Mouse (Mus musculus) ZHBTc4 (cell line): ENCODE measurements around the gene Ifitm1.

Source experiments
- DNase-seq: peaks from one replicate; pipeline ENCODE4 v3.0.0-alpha.2; 2011; ENCODE audit warnings: low read depth, low spot score

Ifitm1 gene

GRCm38 (mm10) chr7:140949824-140950530 is 17.0 kb upstream of the Ifitm1 start, which contains the start of gene Ifitm5:
Gene Ifitm5 (minus strand): TSS chr7:140950291.
- DNase-seq = no peak

DNA sequence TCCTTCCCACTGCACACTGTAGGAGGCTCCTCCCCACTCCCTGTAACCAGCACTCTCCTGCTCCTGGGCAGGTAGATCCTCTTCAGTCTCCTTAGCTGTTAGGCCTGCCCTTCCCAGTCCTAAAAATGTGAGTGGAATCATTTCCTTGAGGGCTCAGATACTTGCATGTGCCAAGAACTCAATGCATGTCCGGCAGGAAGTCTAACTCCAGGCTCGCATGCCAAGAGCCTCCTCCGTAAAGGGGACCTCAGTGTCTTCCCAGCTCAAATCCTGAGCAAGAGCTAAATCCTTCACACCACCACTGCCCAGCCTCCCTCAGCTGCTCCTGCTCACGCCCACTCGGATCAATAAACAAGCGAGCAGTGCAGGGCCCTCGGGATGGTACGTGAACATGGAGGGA is 16.0 kb upstream of the Ifitm1 start:
- DNase-seq = no peak

DNA sequence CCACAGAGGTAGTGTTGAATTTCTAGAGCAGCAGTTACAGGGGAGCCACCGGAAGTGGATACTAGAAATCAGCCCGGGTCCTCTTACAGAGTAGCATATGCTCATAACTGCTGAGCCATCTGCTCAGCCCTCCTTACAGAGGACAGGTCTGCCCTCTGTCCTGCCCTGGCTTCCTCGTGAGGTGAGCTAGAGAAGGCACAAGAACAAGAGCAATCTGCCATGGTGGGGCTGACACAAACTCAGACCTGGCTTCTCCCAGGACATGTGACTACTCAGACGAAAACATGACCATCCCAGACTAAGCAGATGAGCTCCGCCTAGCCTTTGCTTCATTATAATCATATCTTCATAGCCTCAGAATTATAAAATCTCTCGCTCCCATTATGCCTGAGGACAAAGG is 15.3 kb upstream of the Ifitm1 start:
- no peak for DNase-seq

DNA sequence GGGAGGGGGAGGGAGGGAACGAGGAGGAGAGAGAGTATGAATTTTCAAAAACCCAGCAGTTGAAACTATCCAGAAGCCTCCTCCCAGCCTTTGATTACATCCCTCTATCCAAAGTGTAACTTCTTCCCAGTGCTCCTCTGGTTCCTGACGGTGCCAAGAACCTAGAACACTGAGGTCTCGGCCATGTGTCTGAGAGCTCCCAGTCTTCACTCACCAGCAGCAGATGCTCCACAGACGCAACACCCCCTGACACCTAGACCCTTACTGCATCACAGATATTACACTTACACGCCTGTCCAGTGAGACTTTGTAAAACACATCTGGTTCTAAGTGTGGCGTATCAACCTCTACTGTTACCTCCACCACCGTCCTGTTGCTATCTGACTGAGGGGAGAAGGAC is 14.6 kb upstream of the Ifitm1 start:
- DNase-seq = no peak

DNA sequence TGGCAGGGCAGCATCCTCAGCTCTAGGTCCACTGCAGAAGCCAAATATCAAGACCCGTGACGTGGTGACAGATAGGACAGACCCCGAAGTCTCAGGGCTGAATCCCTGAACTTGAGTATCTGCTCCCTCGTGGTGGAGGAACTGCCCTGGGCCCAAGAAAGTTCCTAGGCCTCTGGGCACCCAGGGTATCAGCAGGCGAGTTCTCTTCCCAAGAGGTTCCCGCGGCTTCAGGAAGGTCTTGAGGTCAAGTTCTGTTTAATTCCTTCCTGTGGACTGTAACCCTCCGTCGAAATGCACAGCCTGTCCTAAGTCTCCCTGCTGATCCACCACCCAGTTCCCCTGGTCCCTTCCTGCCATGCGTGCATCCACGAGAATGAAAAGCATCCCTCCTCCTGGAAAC is 13.9 kb upstream of the Ifitm1 start:
- no peak for DNase-seq

- no peak for DNase-seq
Observed at GRCm38 (mm10) chr7:140953800-140954732, 13.0 kb upstream of the Ifitm1 start.

DNA sequence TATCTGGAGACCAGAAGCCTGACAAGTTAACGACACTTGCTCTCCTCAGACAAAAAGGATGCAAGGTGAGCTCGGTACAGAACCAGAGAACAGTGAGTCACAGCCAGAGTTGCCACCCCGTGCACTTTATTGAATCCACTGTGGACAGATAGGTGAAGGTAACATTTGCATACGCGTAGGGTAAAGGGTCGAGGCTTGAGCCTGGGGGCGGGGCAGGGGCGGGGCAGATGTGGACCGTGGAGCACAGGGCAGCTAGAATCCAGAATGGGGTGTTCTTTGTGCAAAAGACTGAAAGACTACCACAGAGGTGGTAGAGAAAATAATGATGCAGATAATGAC is 12.3 kb upstream of the Ifitm1 start:
- DNase-seq = peak; percentile 71

DNA sequence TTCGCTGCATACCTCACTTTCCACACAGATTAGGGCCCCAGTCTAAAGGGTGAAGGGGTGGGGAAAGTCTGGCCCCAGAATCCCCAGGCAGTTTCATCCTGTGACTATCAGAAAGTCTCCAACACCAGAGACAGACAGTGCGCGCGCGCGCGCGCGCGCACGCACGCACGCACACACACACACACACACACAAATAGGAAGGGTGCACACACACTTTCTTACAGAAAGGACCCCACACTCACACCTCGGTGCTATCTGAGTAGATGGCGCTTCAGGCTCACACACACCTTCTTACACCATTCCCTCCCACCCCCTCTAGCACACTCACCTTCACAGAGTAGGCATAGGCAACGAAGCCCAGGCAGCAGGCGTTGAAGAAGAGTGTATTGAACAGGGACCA is 11.7 kb upstream of the Ifitm1 start:
- peak; percentile 61 for DNase-seq

GRCm38 (mm10) chr7:140955758-140956555 is 11.1 kb upstream of the Ifitm1 start, which contains the start of the genes Gm45717 and Ifitm2:
Gene Gm45717 (minus strand): TSS chr7:140955937.
Gene Ifitm2 (minus strand): TSS chr7:140955987.
- DNase-seq = peak; percentile 96

GRCm38 (mm10) chr7:140956556-140956869 is 10.5 kb upstream of the Ifitm1 start:
- peak; percentile 43 for DNase-seq

- peak; percentile 96 for DNase-seq
Observed at GRCm38 (mm10) chr7:140959181-140959901, 7.7 kb upstream of the Ifitm1 start.

DNA sequence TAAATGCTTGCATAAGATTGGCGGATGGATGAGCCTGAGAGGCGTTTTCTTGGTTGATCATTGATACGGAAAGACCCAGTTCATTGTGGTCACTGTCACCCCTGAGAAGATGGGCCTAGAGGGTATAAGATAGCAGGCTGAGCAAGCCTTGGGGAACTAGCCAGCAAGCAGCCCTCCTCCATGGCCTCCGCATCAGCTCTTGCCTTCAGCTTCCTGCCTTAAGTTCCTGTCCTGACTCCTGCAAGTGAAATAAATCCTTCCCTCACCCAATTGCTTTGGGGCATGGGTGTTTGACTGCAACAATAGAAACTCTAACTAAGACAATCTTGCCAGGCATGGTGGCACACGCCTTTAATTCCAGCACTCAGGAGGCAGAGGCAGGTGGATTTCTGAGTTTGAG is 7.0 kb upstream of the Ifitm1 start:
- peak; percentile 79 for DNase-seq

GRCm38 (mm10) chr7:140961416-140961815 is 5.6 kb upstream of the Ifitm1 start:
- DNase-seq = no peak

DNA sequence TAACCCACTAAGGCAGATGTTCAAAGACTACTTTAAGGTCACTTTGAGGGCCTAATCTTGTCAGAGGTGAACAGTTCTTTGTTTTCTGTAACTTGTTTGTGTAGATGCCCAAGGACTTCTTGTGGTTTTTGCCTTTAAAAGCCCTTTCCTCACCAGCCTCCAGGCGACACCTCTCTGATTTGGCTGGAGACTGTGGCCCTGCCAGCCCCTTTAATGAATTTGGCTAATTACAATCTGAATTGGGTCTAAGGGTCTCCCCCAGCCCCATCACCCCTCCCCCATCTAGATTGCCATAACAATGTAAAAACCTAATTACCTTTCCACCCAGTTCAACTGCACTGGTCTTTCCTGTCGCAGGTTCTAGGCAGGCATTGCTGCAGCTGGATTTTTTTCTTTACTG is 4.3 kb upstream of the Ifitm1 start:
- DNase-seq = peak; percentile 70

DNA sequence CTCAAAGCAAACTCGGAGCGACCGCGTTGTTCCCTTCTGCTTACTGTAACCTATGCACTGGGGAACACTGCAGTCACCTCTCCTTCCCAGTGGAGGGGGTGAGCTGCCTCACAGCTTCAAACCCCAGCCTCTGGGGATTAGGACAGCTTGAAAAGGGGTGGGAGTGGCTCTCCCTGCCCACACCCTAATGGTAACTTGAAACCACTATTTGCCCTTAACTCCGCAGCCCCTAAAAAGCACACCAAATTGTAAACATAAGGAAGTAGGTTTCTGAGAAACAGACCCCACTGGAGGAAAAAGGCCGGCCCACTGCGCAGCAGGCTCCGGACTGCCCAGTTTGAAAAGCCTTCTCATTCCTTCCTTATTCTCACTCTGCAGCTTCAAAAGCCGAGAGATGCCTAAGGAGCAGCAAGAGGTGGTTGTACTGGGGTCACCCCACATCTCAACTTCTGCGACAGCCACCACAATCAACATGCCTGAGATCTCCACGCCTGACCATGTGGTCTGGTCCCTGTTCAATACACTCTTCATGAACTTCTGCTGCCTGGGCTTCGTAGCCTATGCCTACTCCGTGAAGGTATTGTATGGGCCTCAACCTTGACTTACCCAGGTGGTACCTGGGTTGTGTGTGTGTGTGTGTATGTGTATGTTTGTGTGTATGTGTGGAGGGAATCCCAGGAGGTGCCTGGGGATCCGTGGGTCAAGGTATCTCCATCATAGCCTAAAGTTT is 1.0 kb downstream of the Ifitm1 start:
- peak; percentile 87 for DNase-seq

- DNase-seq = peak; percentile 56
Observed at GRCm38 (mm10) chr7:140968710-140969109, 1.7 kb downstream of the Ifitm1 start.

GRCm38 (mm10) chr7:140970931-140971330 is 3.9 kb downstream of the Ifitm1 start:
- DNase-seq = no peak

GRCm38 (mm10) chr7:140971479-140972171 is 4.6 kb downstream of the Ifitm1 start:
- DNase-seq = no peak

DNA sequence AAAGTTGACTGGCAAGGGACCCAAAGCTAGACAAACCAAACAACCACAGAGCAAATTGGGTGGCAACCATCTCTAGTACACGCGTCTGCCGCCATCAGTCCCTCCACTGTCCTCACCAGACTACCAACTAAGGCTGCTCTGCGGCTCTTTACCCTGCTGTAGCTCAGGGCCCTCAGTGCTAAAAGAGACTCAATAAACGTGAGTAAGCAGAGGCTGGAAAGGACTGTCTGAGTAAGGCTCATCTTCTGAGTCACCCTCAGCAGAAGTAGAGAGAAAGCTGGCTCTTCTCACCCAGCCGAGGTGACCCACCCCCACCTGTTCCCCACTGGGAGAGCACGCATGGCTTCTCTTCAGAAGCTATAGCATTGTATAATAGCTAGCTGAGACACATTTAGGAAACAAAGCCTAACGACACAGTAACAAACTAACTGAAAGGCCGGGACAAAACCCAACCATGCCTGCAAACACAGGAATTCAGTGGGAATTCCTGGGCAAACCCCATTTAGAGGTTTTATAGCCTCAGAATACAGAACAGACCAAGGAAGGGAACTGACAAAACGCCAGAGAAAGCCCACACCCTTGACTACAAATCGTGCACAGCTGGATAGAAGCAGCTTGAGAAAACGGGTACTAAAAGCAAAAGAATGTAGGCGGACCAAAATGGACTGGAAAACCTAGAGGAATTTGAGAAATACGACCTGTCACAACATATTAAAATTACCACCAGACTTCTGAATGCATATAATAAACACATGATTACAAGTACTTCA is 6.6 kb downstream of the Ifitm1 start:
- peak; percentile 90 for DNase-seq
